Mouse (Mus musculus) CD4-positive helper T cell, adult 2 months (primary cell): ENCODE results near the gene Ppig.

Experiments
- DNase-seq: peaks from one replicate; pipeline ENCODE4 v3.0.0-alpha.2; 2012; ENCODE audit warnings: low read depth, missing footprints, low spot score

The Ppig gene

GRCm38 (mm10) chr2:69760980-69761379 lies 38.6 kb downstream of the Ppig start:
- no peak for DNase-seq

DNA sequence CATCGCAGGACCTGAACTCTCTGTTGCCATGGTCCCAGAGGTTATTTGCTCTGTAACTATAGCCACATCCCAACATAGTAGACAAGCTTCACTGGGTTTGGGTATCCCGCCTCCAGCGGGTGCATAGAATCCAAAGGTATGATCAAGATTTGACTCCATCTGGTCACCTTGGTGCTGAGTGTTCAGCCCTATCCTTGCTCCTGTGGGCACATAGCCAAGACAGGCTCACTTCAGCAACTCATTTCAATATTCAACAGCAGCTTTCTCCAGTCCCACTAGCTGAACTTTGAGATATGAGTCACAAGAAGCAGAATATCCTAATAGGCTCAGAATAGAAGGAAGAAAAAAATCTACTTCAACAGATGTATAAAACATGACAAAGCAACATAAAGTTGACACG lies 41.0 kb downstream of the Ppig start:
- DNase-seq = no peak

GRCm38 (mm10) chr2:69764716-69765115 lies 42.4 kb downstream of the Ppig start:
- no peak for DNase-seq

DNA sequence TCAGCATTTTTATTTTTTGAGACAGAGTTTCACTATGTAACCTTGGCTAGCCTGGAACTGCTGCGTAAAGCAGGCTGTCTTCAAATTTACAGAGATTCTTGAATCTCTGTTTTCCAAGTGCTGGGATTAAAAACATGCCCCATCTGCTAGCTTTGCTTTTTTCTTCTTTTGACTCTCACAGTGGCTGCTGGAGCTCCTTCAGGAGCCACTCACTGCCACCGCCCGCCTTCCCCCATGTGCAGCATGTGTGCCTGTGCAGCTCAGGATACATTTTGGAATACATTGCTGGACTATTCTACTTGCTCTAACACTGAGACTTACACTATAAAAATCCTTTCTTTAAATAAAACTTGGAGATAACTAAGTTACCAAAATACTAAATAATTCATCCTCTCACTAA lies 51.0 kb downstream of the Ppig start:
- no peak for DNase-seq

- DNase-seq = peak; percentile 42
Observed at GRCm38 (mm10) chr2:69777985-69778835, 55.9 kb downstream of the Ppig start.

GRCm38 (mm10) chr2:69778836-69779177 lies 56.5 kb downstream of the Ppig start:
- DNase-seq = peak; percentile 82

DNA sequence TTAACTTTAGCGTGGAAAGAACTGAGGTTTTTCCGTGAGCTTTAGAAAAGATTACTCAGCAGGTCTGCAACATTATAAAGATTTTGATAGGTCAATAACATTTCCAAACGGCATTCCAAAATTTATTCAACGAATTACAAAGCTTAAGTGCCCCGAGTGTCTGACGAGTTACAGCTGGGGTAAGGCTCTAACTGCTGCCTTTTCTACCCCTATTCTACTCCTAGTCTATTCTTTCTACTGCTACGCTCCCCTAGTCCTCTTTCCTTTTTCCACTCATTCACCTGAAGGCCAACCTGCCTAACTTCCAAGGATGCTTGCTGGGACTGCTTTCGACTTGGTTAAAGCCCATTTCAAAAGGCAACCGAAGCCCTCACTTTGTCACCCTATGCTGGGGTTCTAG lies 66.6 kb downstream of the Ppig start:
- no peak for DNase-seq

DNA sequence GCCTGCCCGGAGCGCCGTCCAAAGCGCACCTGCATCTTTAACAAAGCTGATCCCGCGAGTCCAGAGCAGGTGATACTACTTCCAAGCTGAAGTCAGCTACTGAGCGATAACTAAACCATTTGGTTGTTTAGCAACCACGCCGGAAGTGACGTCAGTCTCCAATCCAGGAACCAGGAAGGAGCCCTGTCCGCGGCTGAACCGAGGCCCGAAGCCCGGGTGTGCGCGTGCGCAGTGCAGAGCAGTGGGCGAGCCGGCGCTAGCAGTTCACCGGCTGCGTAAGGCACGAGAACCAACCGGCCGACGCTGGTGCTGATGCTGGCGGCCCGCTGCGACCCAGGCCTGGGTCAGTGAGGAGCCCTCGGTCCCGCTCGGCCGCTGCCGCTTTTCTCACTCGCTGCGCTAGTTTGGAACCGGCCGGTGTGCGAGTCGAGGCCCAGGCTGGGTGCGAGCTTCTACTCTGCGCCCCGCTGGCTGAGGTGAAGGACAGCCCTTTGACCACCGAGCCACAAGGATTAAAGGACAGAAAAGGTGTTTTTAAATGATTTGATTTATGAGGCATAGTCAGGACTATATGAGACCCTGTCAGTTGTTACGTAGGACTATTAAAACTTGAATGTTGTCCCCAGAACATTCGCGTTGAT lies 67.2 kb downstream of the Ppig start, which contains the start of the genes Ccdc173 and Phospho2:
Ccdc173 (minus strand) TSS at position 147 of the 641 bp plus-strand sequence.
Phospho2 (plus strand) TSS at position 195 of the 641 bp plus-strand sequence.
- peak; percentile 98 for DNase-seq

DNA sequence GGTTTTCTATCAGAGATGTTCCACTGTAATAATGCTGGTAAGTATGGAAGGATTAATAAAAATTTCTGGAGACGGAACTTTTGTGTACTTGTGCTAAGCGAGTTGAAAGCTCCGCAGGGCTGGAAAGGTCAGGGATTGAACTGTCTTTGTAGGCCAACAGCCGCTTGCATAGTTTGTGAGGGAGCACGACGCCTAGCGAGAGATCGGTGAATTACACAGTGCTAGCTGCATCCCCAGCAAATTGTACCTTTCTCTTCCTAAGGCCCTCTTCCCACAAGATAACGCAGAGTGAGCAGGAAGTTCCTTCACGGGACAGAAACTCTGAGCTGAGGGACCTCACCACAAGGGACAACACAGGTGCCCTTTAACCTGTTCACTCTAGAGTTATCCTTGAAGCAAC lies 67.9 kb downstream of the Ppig start:
- DNase-seq = peak; percentile 88

DNA sequence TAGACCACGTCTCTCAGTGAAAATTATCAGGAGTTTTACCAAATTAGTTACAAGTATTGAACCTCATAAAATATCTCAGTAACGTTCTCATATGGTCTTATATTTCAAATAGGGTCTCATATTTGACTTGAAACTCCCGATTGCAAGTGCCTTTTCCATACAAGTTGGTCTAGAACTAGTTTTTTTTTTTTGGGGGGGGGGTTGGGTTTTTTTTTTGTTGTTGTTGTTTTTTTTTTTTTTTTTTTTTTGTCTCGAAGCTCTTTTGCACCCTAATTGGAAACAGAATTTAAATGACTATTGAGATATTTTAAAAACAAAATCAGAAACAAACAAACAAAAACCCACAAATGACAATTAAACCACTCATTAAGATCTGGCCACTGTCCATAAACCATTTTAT lies 68.4 kb downstream of the Ppig start:
- DNase-seq = no peak

DNA sequence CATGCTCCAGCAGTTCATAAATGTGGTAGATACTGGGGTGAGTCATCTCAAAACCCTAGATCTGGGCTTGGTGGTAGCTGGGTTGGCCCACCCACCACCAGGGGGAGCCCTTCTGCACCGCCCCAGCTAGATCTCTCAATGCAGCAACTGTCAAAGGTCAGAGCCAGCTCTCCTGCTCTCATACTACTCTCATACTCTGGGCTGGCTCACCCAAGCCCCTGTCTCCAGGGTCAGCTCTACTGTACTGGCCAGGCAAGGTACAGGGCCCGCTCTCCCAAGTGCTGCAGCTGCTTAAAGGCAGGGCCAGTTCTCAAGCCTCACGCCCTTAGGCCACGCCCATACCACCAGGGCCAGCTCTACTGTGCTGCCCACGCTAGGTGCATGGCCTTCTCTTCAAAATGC lies 80.6 kb downstream of the Ppig start:
- DNase-seq = peak; percentile 80
